Mouse (Mus musculus) kidney, adult 2 months (tissue): ENCODE results near the gene Cap2.

Experiments
- CTCF ChIP-seq: fragments of 200-500 bp; conservative IDR thresholded peaks from 2 replicates; pipeline ENCODE4 v1.5.1; 2011; ENCODE audit warnings: low read depth, mild to moderate bottlenecking, control low read depth, low read length, moderate library complexity, mixed read lengths; ENCODE audit not compliant: insufficient read depth, insufficient read length
- POLR2A ChIP-seq: fragments of 200-500 bp; IDR thresholded peaks from one replicate; pipeline ENCODE4 v1.6.1; 2011; ENCODE audit warnings: low read depth, low read length, control low read depth

DNA sequence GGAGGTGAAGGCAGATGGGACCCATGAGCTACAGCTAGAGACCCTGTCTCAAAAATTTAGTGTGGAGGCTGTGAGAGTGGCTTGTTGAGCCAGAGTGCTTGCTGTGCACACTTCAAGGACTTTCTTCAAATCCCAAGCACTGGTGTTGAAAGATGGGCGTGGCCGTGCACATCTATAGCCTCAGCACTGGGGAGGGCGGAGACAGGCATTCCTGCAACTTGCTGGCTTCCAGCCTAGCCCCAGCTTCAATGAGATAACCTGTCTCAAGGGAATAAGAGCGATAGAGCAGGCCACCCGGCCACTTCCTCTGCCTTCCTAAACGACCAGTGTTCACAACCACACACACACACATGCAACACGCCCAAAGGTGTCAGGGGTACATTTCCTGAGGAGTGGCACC lies 14.5 kb downstream of the Cap2 start:
- TF ChIP-seq POLR2A (no peak), CTCF (no peak)
